Mouse (Mus musculus): ENCODE results near the gene Mrpl37. TPM values are rescaled to one million over a fixed set of nuclear protein-coding genes. Genes with fewer than 3 reads are reported as not detected.

The Mrpl37 gene
- polyA plus RNA-seq, 1 experiment from 2014 or later = 83.2 TPM

GRCm38 (mm10) chr4:107007359-107007758 is 59.3 kb downstream of the Mrpl37 start:
- no peaks in the 10 kb centered on the region for H3K27me3 ChIP-seq (replicated peaks; ENCODE audit: control insufficient read depth, insufficient read depth, low read length)
- ATAC-seq = no peak
- no peak overlapping the region for H3K9ac ChIP-seq (ENCODE audit: low read depth, low read length)
- no peaks in the 10 kb centered on the region for H3K9me3 ChIP-seq (ENCODE audit: control insufficient read depth, low read length)
- H3K4me3 ChIP-seq (ENCODE audit: low read length) = no peak overlapping the region
- 88% methylated on average over 7 of the region's 8 CpGs for WGBS
- no peak overlapping the region for H3K27ac ChIP-seq (ENCODE audit: low read depth, low read length)
- no peaks in the 10 kb centered on the region for H3K36me3 ChIP-seq (ENCODE audit: control insufficient read depth, insufficient read depth, low read length)
- peaks cover 9% of the 10 kb centered on the region for H3K4me1 ChIP-seq (ENCODE audit: control insufficient read depth, insufficient read depth, low read depth, low read length)
- H3K4me2 ChIP-seq (ENCODE audit: low read length) = no peak overlapping the region

DNA sequence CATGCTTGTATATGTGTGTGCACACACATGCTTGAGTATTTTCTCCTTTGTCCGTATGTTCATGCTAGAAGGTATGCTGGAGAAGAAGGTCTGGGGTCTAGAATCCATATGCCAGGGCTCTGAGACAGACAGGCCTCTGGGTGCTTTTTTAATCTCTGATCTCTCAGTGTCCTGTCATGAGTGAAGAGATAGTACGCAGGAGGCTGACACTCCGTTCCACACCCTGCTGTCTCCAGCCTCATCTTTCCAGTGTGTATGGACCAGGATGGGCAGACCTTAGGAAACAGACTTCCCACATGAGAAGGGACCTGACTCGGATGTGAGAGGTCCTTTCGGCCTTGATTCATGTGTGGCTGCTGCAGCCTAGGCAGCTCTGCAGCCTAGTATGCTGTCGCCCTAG is 59.9 kb downstream of the Mrpl37 start:
- no peak overlapping the region for H3K4me3 ChIP-seq (ENCODE audit: low read length)
- peaks cover 15% of the 10 kb centered on the region for H3K4me1 ChIP-seq (ENCODE audit: control insufficient read depth, insufficient read depth, low read depth, low read length)
- H3K4me2 ChIP-seq (ENCODE audit: low read length) = no peak overlapping the region
- H3K36me3 ChIP-seq (ENCODE audit: control insufficient read depth, insufficient read depth, low read length) = no peaks in the 10 kb centered on the region
- no peak overlapping the region for H3K27ac ChIP-seq (ENCODE audit: low read depth, low read length)
- H3K9ac ChIP-seq (ENCODE audit: low read depth, low read length) = no peak overlapping the region
- no peaks in the 10 kb centered on the region for H3K9me3 ChIP-seq (ENCODE audit: control insufficient read depth, low read length)
- no peak for ATAC-seq
- no peaks in the 10 kb centered on the region for H3K27me3 ChIP-seq (replicated peaks; ENCODE audit: control insufficient read depth, insufficient read depth, low read length)
- 90% methylated on average over 6 of the region's 6 CpGs for WGBS

GRCm38 (mm10) chr4:107006229-107006628 is 60.4 kb downstream of the Mrpl37 start:
- H3K27me3 ChIP-seq (replicated peaks; ENCODE audit: control insufficient read depth, insufficient read depth, low read length) = no peaks in the 10 kb centered on the region
- no peak for ATAC-seq
- WGBS = 76% methylated on average over 4 of the region's 4 CpGs
- H3K4me1 ChIP-seq (ENCODE audit: control insufficient read depth, insufficient read depth, low read depth, low read length) = peaks cover 20% of the 10 kb centered on the region
- H3K36me3 ChIP-seq (ENCODE audit: control insufficient read depth, insufficient read depth, low read length) = no peaks in the 10 kb centered on the region
- no peak overlapping the region for H3K9ac ChIP-seq (ENCODE audit: low read depth, low read length)
- H3K27ac ChIP-seq (ENCODE audit: low read depth, low read length) = no peak overlapping the region
- H3K9me3 ChIP-seq (ENCODE audit: control insufficient read depth, low read length) = no peaks in the 10 kb centered on the region
- H3K4me3 ChIP-seq (ENCODE audit: low read length) = no peak overlapping the region
- no peak overlapping the region for H3K4me2 ChIP-seq (ENCODE audit: low read length)

Other genes with a start within 250 kb of the Mrpl37 start
- 82.9 and 115 TPM in 2 replicates for gene Ssbp3, start 156.2 kb downstream of the Mrpl37 start, polyA plus RNA-seq (2015; fragmentation: Nextera tagmentation; extraction: Ambion mirVana)
- gene Cyb5rl, start 120 bp upstream of the Mrpl37 start, polyA plus RNA-seq (2015; fragmentation: Nextera tagmentation; extraction: Ambion mirVana) = 4.4 and 4.7 TPM in 2 replicates
- 0.08 TPM in 1 of 2 replicates, not detected in the other for gene Cdcp2, start 30.0 kb upstream of the Mrpl37 start, polyA plus RNA-seq (2015; fragmentation: Nextera tagmentation; extraction: Ambion mirVana)
- gene Tmem59, start 111.5 kb upstream of the Mrpl37 start, polyA plus RNA-seq (2015; fragmentation: Nextera tagmentation; extraction: Ambion mirVana) = 383 and 394 TPM in 2 replicates
- 16.5 and 26.4 TPM in 2 replicates for gene Tceanc2, start 112.2 kb upstream of the Mrpl37 start, polyA plus RNA-seq (2015; fragmentation: Nextera tagmentation; extraction: Ambion mirVana)
- not detected in 2 replicates for gene Ldlrad1, start 142.3 kb upstream of the Mrpl37 start, polyA plus RNA-seq (2015; fragmentation: Nextera tagmentation; extraction: Ambion mirVana)
- 52.1 and 54.7 TPM in 2 replicates for gene Lrrc42, start 186.7 kb upstream of the Mrpl37 start, polyA plus RNA-seq (2015; fragmentation: Nextera tagmentation; extraction: Ambion mirVana)
- 31.1 and 36.8 TPM in 2 replicates for gene Hspb11, start 186.7 kb upstream of the Mrpl37 start, polyA plus RNA-seq (2015; fragmentation: Nextera tagmentation; extraction: Ambion mirVana)
- not detected in 2 replicates for gene Dio1, start 240.3 kb upstream of the Mrpl37 start, polyA plus RNA-seq (2015; fragmentation: Nextera tagmentation; extraction: Ambion mirVana)
- 66.0 and 66.1 TPM in 2 replicates for gene Yipf1, start 247.5 kb upstream of the Mrpl37 start, polyA plus RNA-seq (2015; fragmentation: Nextera tagmentation; extraction: Ambion mirVana)

Measured in hindbrain, embryonic 16.5 days (tissue).